Mouse (Mus musculus) large intestine, adult 2 months (tissue): ENCODE measurements around the gene Ndufaf3. TPM values are rescaled to one million over a fixed set of nuclear protein-coding genes. Genes with fewer than 3 reads are reported as not detected.
A peak's percentile ranks its signal among the peaks of the same experiment; 100 is the strongest.

ENCODE experiments used
- DNase-seq: peaks from one replicate; pipeline ENCODE4 v3.0.0-alpha.2; 2012; ENCODE audit warnings: low read depth, low spot score
- WGBS: fragments of 180-500 bp; shearing (Covaris S2); methylation state at CpG from one replicate; pipeline ENCODE4 v1.1.7; 2018; 5-methylcytosine and 5-hydroxymethylcytosine counted together
- polyA plus RNA-seq: library from polyadenylated mRNA; depleted of rRNA; stranded (reverse); fragments of >200 nt; gene quantifications from 2 replicates; pipeline ENCODE4 v1.2.3, GENCODE M21; 2012; rRNA removed

The Ndufaf3 gene
- polyA plus RNA-seq, 1 experiment, result 51.6 TPM

GRCm38 (mm10) chr9:108525400-108525799 is 41.8 kb downstream of the Ndufaf3 start:
- WGBS, result 67% methylated on average over 3 of the region's 3 CpGs
- no peak for DNase-seq

- no peak for DNase-seq
- 96% methylated on average over 4 of the region's 4 CpGs for WGBS
Measured at GRCm38 (mm10) chr9:108523341-108523740, 43.9 kb downstream of the Ndufaf3 start.

- WGBS, result 52% methylated on average over 2 of the region's 2 CpGs
- DNase-seq, result no peak
Measured at GRCm38 (mm10) chr9:108521604-108522003, 45.6 kb downstream of the Ndufaf3 start.

GRCm38 (mm10) chr9:108517931-108518332 is 49.3 kb downstream of the Ndufaf3 start:
- WGBS, result 1% methylated on average over 13 of the region's 13 CpGs
- DNase-seq, result no peak

- WGBS, result under 1% methylated on average over 74 of the region's 95 CpGs
- DNase-seq, result peak; percentile 29
Measured at GRCm38 (mm10) chr9:108517253-108517930, 49.8 kb downstream of the Ndufaf3 start.

- WGBS, result 1% methylated on average over 55 of the region's 55 CpGs
- peak; percentile 89 for DNase-seq
Measured at GRCm38 (mm10) chr9:108516380-108517251, 50.6 kb downstream of the Ndufaf3 start, which contains the start of gene Qrich1. Qrich1 (plus strand) TSS chr9:108516806.

Other genes with a start within 250 kb of the Ndufaf3 start
- 641 and 1,038 TPM in 2 replicates for gene Gpx1, start 228.5 kb downstream of the Ndufaf3 start, polyA plus RNA-seq
- gene Usp4, start 219.6 kb downstream of the Ndufaf3 start, polyA plus RNA-seq, result 57.7 and 67.5 TPM in 2 replicates
- gene 1700102P08Rik, start 174.6 kb downstream of the Ndufaf3 start, polyA plus RNA-seq, result 0.30 TPM in 1 of 2 replicates, not detected in the other
- gene Ccdc36, start 138.9 kb downstream of the Ndufaf3 start, polyA plus RNA-seq, result not detected in 2 replicates
- not detected in 2 replicates for gene BC048562, start 131.0 kb downstream of the Ndufaf3 start, polyA plus RNA-seq
- 18.1 and 22.8 TPM in 2 replicates for gene Ccdc71, start 106.9 kb downstream of the Ndufaf3 start, polyA plus RNA-seq
- gene Klhdc8b, start 105.9 kb downstream of the Ndufaf3 start, polyA plus RNA-seq, result 13.6 and 18.8 TPM in 2 replicates
- gene Lamb2, start 87.7 kb downstream of the Ndufaf3 start, polyA plus RNA-seq, result 20.7 and 27.2 TPM in 2 replicates
- gene Usp19, start 76.8 kb downstream of the Ndufaf3 start, polyA plus RNA-seq, result 74.9 and 104 TPM in 2 replicates
- 243 and 346 TPM in 2 replicates for gene Qars, start 59.7 kb downstream of the Ndufaf3 start, polyA plus RNA-seq
- 40.8 and 77.6 TPM in 2 replicates for gene Qrich1, start 50.6 kb downstream of the Ndufaf3 start, polyA plus RNA-seq
- gene Impdh2, start 7.1 kb downstream of the Ndufaf3 start, polyA plus RNA-seq, result 89.1 and 95.4 TPM in 2 replicates
- 146 and 161 TPM in 2 replicates for gene Dalrd3, start 2.5 kb upstream of the Ndufaf3 start, polyA plus RNA-seq
- gene Wdr6, start 11.3 kb upstream of the Ndufaf3 start, polyA plus RNA-seq, result 14.2 and 14.3 TPM in 2 replicates
- gene P4htm, start 30.2 kb upstream of the Ndufaf3 start, polyA plus RNA-seq, result 3.5 and 4.4 TPM in 2 replicates
- 25.8 and 32.4 TPM in 2 replicates for gene Arih2, start 82.0 kb upstream of the Ndufaf3 start, polyA plus RNA-seq
- gene Slc25a20, start 94.7 kb upstream of the Ndufaf3 start, polyA plus RNA-seq, result 32.4 and 37.7 TPM in 2 replicates
- gene Prkar2a, start 121.9 kb upstream of the Ndufaf3 start, polyA plus RNA-seq, result 39.9 and 51.4 TPM in 2 replicates
- gene Ip6k2, start 216.4 kb upstream of the Ndufaf3 start, polyA plus RNA-seq, result 39.4 and 49.2 TPM in 2 replicates
- gene Nckipsd, start 240.9 kb upstream of the Ndufaf3 start, polyA plus RNA-seq, result 9.6 and 11.2 TPM in 2 replicates